Mouse (Mus musculus) liver, embryonic 14.5 days (tissue): Measurements from ENCODE around the gene 1600012H06Rik.

Experiments
- CTCF ChIP-seq: IDR thresholded peaks from 2 replicates; pipeline ENCODE4 v1.5.1; 2016; ENCODE audit warnings: antibody characterized with exemption, low read depth, control low read depth
- EP300 ChIP-seq: IDR thresholded peaks from 2 replicates; pipeline ENCODE4 v1.6.1; 2016; ENCODE audit warnings: antibody characterized with exemption, low read depth

DNA sequence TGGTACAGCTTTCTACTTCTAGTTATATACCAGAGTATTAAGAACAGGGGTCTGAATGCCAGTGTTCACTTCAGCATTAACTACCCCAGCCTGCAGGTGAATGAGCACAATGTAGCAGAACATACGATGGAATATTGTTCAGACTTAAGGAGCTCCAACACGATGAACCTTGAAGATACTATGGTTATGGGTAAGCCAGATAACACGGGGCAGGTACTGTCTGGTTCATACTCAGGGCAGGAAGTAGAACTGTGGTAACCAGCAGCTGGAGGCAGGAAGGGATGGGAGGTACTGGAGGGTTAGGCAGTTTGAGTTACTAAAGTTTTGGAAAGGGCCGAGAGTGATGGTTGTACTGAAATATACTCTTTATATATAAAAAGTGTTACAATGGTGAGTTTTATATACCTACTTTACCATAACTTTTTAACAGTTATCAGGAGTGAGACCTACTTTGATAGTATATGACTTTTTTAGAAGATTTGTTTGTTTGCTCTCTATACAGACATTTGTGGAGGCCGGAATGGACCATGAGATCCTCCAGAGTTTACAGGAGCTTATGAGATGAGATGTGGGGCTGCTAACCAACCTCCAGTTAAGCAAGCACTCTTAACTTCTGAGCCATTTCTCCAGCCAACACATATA is 15.8 kb downstream of the 1600012H06Rik start:
- TF ChIP-seq EP300 (0 out of 2 replicates have a peak, but pooled peaks have one; percentile 13), CTCF (no peak)
